Mouse (Mus musculus) hindbrain, embryonic 14.5 days (tissue): ENCODE results near the gene Tmem170b. TPM values are rescaled to one million over a fixed set of nuclear protein-coding genes. Genes with fewer than 3 reads are reported as not detected.

Experiments
- ATAC-seq: fragments of 200-750 bp; cut with Nextera tagmentation; 2 replicates; pipeline ENCODE4 v1.8.0; 2017; ENCODE audit warnings: moderate number of reproducible peaks, mild to moderate bottlenecking, moderate TSS enrichment, moderate library complexity; ENCODE audit not compliant: low FRiP score
- DNase-seq: peaks from one replicate; pipeline ENCODE4 v3.0.0-alpha.2; 2015; ENCODE audit warnings: low spot score
- H3K27ac ChIP-seq: fragments of 300-500 bp; sonication (generic); 2 replicates; pipeline ENCODE4 v1.5.1; 2014; ENCODE audit warnings: mild to moderate bottlenecking, moderate library complexity
- H3K27me3 ChIP-seq: fragments of 300-500 bp; sonication (generic); 2 replicates; pipeline ENCODE4 v1.6.1; 2014; ENCODE audit warnings: mild to moderate bottlenecking, low read length, mixed read lengths; ENCODE audit not compliant: control insufficient read depth, insufficient read depth
- H3K36me3 ChIP-seq: fragments of 300-500 bp; sonication (generic); replicated peaks from 2 replicates; pipeline ENCODE4 v1.6.1; 2014; ENCODE audit not compliant: control insufficient read depth, insufficient read depth
- H3K4me1 ChIP-seq: fragments of 300-500 bp; sonication (generic); replicated peaks from 2 replicates; pipeline ENCODE4 v1.6.1; 2014; ENCODE audit warnings: antibody characterized with exemption, low read length, mixed read lengths; ENCODE audit not compliant: control insufficient read depth, insufficient read depth
- H3K4me2 ChIP-seq: fragments of 300-500 bp; sonication (generic); replicated peaks from 2 replicates; pipeline ENCODE4 v1.6.1; 2014; ENCODE audit warnings: mild to moderate bottlenecking, moderate library complexity
- H3K4me3 ChIP-seq: fragments of 300-500 bp; sonication (generic); replicated peaks from 2 replicates; pipeline ENCODE4 v1.5.1; 2014; ENCODE audit warnings: mild to moderate bottlenecking, low read length
- H3K9ac ChIP-seq: fragments of 300-500 bp; sonication (generic); 2 replicates; pipeline ENCODE4 v1.6.1; 2014
- H3K9me3 ChIP-seq: fragments of 300-500 bp; sonication (generic); 2 replicates; pipeline ENCODE4 v1.6.1; 2016; ENCODE audit warnings: low read length; ENCODE audit not compliant: control insufficient read depth
- WGBS: fragments of 180-500 bp; shearing (Covaris S2); extraction: QIAGEN DNeasy Blood & Tissue Kit; methylation state at CpG from one replicate; pipeline ENCODE4 v1.1.7; 2014; 5-methylcytosine and 5-hydroxymethylcytosine counted together
- polyA plus RNA-seq: library from polyadenylated mRNA; unstranded; fragments of >200 nt; fragmentation: Nextera tagmentation; extraction: Ambion mirVana; gene quantifications from 2 replicates; pipeline ENCODE4 v1.2.1, GENCODE M21; 2014

The Tmem170b gene
- polyA plus RNA-seq, 1 experiment from 2014 or later: 62.4 TPM

DNA sequence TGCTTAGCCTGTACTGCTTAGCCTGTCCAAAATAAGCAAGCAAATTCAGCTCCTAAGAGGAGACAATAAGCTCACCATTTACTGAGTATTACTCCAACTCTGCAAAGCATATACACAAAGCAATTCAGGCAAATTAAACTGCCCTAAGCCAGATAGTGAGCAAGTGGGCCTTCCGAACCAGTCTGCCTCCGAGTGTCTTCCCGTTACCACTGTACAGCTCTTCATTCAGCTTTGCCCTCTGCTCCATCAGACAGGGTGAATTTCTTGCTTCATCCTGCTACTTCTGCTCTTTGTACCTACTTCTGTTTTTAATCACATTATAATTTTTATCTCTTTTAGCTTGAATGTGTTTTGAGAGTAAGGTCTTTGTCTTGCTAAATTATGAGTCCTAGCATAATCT, 1.9 kb downstream of the Tmem170b start:
- Histone ChIP-seq H3K27me3 (no peaks in the 10 kb centered on the region), H3K9me3 (no peaks in the 10 kb centered on the region), H3K4me1 (peaks cover 34% of the 10 kb centered on the region), H3K4me3 (peak overlapping the region; percentile 97), H3K36me3 (no peaks in the 10 kb centered on the region), H3K9ac (peak overlapping the region; percentile 99), H3K27ac (no peak overlapping the region), H3K4me2 (peak overlapping the region; percentile 67)
- DNase-seq: no peak
- no peak for ATAC-seq
- WGBS: 68% methylated on average over 3 of the region's 3 CpGs

GRCm38 (mm10) chr13:41608559-41608958, 2.9 kb downstream of the Tmem170b start:
- no peak for ATAC-seq
- WGBS: 86% methylated on average over 2 of the region's 2 CpGs

DNA sequence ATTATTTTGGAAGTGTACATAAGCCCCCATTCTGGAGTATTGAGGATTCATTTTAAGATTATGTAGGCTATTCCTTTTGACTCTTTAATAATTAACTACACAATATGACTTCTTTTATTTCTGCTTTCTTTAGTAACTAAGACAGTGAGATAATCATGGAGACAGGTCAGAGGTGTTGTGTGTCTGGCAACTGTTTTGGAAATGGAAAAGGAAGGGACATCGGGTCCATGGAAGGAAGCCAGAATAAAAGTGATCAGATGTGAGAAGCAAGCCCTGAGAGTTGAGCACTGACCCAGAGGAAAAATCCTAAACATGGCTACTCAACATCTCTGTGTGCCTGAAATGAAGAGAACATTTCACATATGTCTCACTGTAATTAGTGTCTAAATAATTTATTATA, 5.3 kb downstream of the Tmem170b start:
- no peak for ATAC-seq
- no peaks in the 10 kb centered on the region for H3K9me3 ChIP-seq

More at GRCm38 (mm10) chr13:41608559-41608958, 2.9 kb downstream of the Tmem170b start:
- H3K9me3 ChIP-seq: no peaks in the 10 kb centered on the region
- no peaks in the 10 kb centered on the region for H3K36me3 ChIP-seq
- no peak overlapping the region for H3K27ac ChIP-seq
- H3K27me3 ChIP-seq: no peaks in the 10 kb centered on the region
- H3K4me3 ChIP-seq: no peak overlapping the region
- H3K9ac ChIP-seq: no peak overlapping the region
- peak overlapping the region; percentile 67 for H3K4me2 ChIP-seq
- DNase-seq: no peak
- peaks cover 34% of the 10 kb centered on the region for H3K4me1 ChIP-seq

DNA sequence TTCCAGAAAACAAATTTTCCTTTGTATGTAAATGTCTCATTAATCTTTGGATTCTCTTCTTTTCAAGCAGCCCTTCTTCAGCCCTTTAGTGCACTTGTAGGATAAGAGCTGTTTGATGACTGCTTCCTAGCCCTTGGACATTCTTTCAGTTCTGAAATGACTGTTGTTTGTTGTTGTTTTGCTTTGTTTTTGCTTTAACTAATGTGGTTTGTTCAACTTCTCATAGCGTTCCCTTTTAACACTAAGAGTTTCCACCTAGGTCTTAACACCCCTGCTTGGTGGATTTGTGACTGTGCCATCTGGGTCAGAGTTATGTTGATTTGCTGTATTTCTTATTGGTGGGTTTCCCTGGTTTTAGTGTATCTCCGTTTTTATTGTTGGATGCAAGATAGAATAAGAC, 8.8 kb downstream of the Tmem170b start:
- peaks cover 12% of the 10 kb centered on the region; the same call in 1 of the 2 replicates for H3K4me1 ChIP-seq
- DNase-seq (no peak), ATAC-seq (no peak)
- no peaks in the 10 kb centered on the region for H3K9me3 ChIP-seq
- no peaks in the 10 kb centered on the region for H3K27me3 ChIP-seq
- H3K4me2 ChIP-seq: no peak overlapping the region
- H3K4me3 ChIP-seq: no peak overlapping the region
- WGBS: 81% methylated on average over 2 of the region's 2 CpGs
- no peak overlapping the region for H3K27ac ChIP-seq
- no peak overlapping the region for H3K9ac ChIP-seq
- H3K36me3 ChIP-seq: no peaks in the 10 kb centered on the region

More for the DNA sequence above, 5.3 kb downstream of the Tmem170b start:
- H3K4me2 ChIP-seq: no peak overlapping the region
- no peak overlapping the region for H3K9ac ChIP-seq
- 90% methylated on average over 1 of the region's 1 CpGs for WGBS
- H3K27me3 ChIP-seq: no peaks in the 10 kb centered on the region
- H3K4me3 ChIP-seq: no peak overlapping the region
- DNase-seq: no peak
- no peak overlapping the region for H3K27ac ChIP-seq
- peaks cover 41% of the 10 kb centered on the region for H3K4me1 ChIP-seq
- no peaks in the 10 kb centered on the region for H3K36me3 ChIP-seq

- Histone ChIP-seq H3K4me2 (no peak overlapping the region), H3K9ac (no peak overlapping the region), H3K9me3 (no peaks in the 10 kb centered on the region), H3K27me3 (no peaks in the 10 kb centered on the region), H3K27ac (no peak overlapping the region), H3K4me1 (0 out of 2 replicates have a peak, but pooled peaks cover 11% of the 10 kb centered on the region), H3K36me3 (no peaks in the 10 kb centered on the region), H3K4me3 (no peak overlapping the region)
- DNase-seq: no peak
- WGBS: 30% methylated on average over 5 of the region's 5 CpGs
- ATAC-seq: no peak
Measured at GRCm38 (mm10) chr13:41614982-41615381, 9.3 kb downstream of the Tmem170b start.

DNA sequence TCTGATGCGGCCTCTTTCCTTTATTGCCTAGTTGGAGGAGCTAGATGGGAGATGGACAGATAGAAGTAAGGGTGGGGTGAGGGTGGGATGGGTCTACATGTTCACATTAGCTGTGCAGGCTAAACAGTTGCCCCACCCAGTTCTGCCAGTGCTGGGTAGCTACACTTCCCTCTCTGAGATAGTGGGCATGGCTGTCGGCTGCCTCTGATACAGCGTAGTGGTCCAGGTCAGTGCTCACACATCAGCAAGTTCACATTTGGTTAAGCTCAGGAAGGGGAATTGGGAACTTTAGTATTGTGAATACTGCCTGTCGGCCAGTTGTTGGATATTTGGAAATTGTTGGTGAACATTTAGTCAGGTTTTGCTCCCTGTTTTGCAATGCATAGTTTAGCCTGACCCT, 13.8 kb downstream of the Tmem170b start:
- Histone ChIP-seq H3K4me2 (no peak overlapping the region), H3K9me3 (no peaks in the 10 kb centered on the region), H3K9ac (no peak overlapping the region), H3K4me3 (no peak overlapping the region), H3K4me1 (0 out of 2 replicates have a peak, but pooled peaks cover 10% of the 10 kb centered on the region), H3K36me3 (no peaks in the 10 kb centered on the region), H3K27me3 (no peaks in the 10 kb centered on the region), H3K27ac (no peak overlapping the region)
- ATAC-seq (no peak), DNase-seq (no peak)
- WGBS: 95% methylated on average over 4 of the region's 4 CpGs

- Histone ChIP-seq H3K27me3 (no peaks in the 10 kb centered on the region), H3K9me3 (no peaks in the 10 kb centered on the region), H3K36me3 (no peaks in the 10 kb centered on the region), H3K27ac (no peak overlapping the region), H3K4me3 (no peak overlapping the region), H3K4me2 (no peak overlapping the region), H3K9ac (no peak overlapping the region), H3K4me1 (0 out of 2 replicates have a peak, but pooled peaks cover 5% of the 10 kb centered on the region)
- DNase-seq (no peak), ATAC-seq (no peak)
- WGBS: 84% methylated on average over 4 of the region's 4 CpGs
Measured at GRCm38 (mm10) chr13:41620132-41620531, 14.4 kb downstream of the Tmem170b start.

DNA sequence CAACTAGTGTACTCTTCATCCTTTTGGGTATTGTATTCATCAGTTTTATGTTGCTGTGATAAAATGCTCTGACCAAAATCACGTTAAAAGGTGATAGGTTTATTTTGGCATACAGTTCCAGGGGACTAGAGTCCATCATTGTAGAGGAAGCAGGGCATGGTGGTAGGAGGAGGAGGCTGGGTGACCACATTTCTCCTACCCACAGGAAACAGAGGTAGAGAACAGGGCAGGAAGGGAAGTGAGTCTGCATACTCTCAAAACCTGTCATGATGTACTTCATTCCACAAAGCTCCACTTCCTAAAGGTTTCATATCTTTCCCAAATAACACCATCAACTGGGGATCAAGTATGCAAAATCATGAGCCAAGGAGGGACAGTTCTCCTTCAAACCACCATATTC, 18.4 kb downstream of the Tmem170b start:
- Histone ChIP-seq H3K27ac (no peak overlapping the region), H3K9me3 (no peaks in the 10 kb centered on the region), H3K4me3 (no peak overlapping the region), H3K4me2 (no peak overlapping the region), H3K9ac (no peak overlapping the region), H3K4me1 (peaks cover 12% of the 10 kb centered on the region), H3K36me3 (peaks cover 12% of the 10 kb centered on the region), H3K27me3 (no peaks in the 10 kb centered on the region)
- DNase-seq (no peak), ATAC-seq (no peak)
- WGBS: 91% methylated on average over 1 of the region's 1 CpGs

DNA sequence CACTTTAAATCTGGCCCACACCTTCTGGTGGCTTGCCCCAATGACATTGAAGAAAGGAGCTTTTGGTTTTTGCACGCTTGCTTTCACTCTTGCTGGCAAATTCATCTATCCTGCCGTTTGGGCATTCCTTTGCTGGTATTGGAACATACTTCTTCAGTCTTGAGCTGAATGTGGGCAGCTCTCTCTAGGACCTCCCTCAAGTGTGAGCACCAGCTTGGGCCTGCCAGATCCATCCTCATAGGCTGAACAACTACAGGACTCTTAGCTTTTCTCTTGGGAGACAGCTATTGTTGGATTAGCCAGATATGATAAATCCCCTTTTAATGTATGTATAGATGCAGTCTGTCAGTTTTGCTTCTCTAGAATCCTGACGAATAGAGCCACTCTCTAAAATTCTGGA, 19.5 kb downstream of the Tmem170b start:
- H3K9ac ChIP-seq: no peak overlapping the region
- WGBS: 85% methylated on average over 3 of the region's 3 CpGs
- peaks cover 12% of the 10 kb centered on the region for H3K4me1 ChIP-seq
- peaks cover 16% of the 10 kb centered on the region for H3K36me3 ChIP-seq
- no peaks in the 10 kb centered on the region for H3K9me3 ChIP-seq
- no peak overlapping the region for H3K4me3 ChIP-seq
- ATAC-seq (no peak), DNase-seq (no peak)
- no peak overlapping the region for H3K27ac ChIP-seq
- no peaks in the 10 kb centered on the region for H3K27me3 ChIP-seq
- H3K4me2 ChIP-seq: no peak overlapping the region
